12 mouse cellular contexts compared by ENCODE assay signal in genomic region chr17:34196491-34196890, GRCm38 (mm10). TPM values are rescaled to one million over a fixed set of nuclear protein-coding genes. Genes with fewer than 3 reads are reported as not detected.
DNase-seq lines count a peak whose midpoint lies in the region; ATAC-seq and TF ChIP-seq lines count a peak whose summit lies in the region.
"Had no signal": no experiment of that assay in that cellular context is flagged by ENCODE, and none has a peak within 500 bp of the region (broad histone marks: within the 10 kb centered on the region; RNA-seq: fewer than 3 reads in every experiment).

No protein-coding gene starts in this region.

- DNase-seq in limb, embryonic 10.5 days (ENCODE audit: low spot score) = no peak
- DNase-seq in MEL (ENCODE audit: low read depth, low spot score) = peak; percentile 89
- DNase-seq in thymus, adult 2 months = peak; percentile 84
- no peak for DNase-seq in right cerebral cortex, postnatal 25 days
- no peak for DNase-seq in c-Kit-positive CD71-positive TER-119-positive erythroid progenitor cells, embryonic 14.5 days (ENCODE audit: low spot score)
- DNase-seq in urinary bladder, postnatal 25 days (ENCODE audit: low spot score) = no peak
- DNase-seq: adrenal gland, postnatal 36 days; cerebellum, postnatal 36 days; kidney, postnatal 14 days had no signal

- peak overlapping the region; percentile 43; the same call in 1 of the 2 replicates for H3K4me3 ChIP-seq in limb, embryonic 13.5 days
- H3K4me3 ChIP-seq in limb, embryonic 10.5 days = no peak overlapping the region
- peak overlapping the region; percentile 67 to 93 for H3K4me3 ChIP-seq in MEL (ENCODE audit: control insufficient read depth in 1 of 2, insufficient read depth in 1 of 2, low read depth in 2 of 2, low read length in 2 of 2)
- peak overlapping the region; percentile 44 for H3K4me3 ChIP-seq in thymus, adult 2 months (ENCODE audit: control insufficient read depth, insufficient read depth, low read length)

- H3K9ac ChIP-seq in limb, embryonic 13.5 days = no peak overlapping the region
- H3K9ac ChIP-seq in MEL (ENCODE audit: control insufficient read depth, low read depth, low read length, poor library complexity, severe bottlenecking) = peak overlapping the region; percentile 69

- no peaks in the 10 kb centered on the region; the same call in 1 of the 2 replicates for H3K9me3 ChIP-seq in limb, embryonic 13.5 days
- no peaks in the 10 kb centered on the region for H3K9me3 ChIP-seq in limb, embryonic 10.5 days (replicated peaks)
- no peaks in the 10 kb centered on the region for H3K9me3 ChIP-seq in MEL (replicated peaks; ENCODE audit: insufficient read depth, low read length)
- H3K9me3 ChIP-seq: heart, embryonic 15.5 days had no signal

- peak in 1 of 2 experiments; percentile 71; a peak in 2 of 4 replicates for TF ChIP-seq EP300 in MEL (IDR thresholded peaks at IDR 0.05; ENCODE audit: low read depth in 1 of 2, low read length in 2 of 2)

- peaks cover 17% of the 10 kb centered on the region for H3K4me1 ChIP-seq in limb, embryonic 13.5 days
- H3K4me1 ChIP-seq in limb, embryonic 10.5 days = peaks cover 22% of the 10 kb centered on the region
- H3K4me1 ChIP-seq in MEL (ENCODE audit: control insufficient read depth in 1 of 2, insufficient read depth in 2 of 2, low read length in 2 of 2) = peaks cover 11 to 14% of the 10 kb centered on the region in 2 experiments
- peaks cover 26% of the 10 kb centered on the region for H3K4me1 ChIP-seq in thymus, adult 2 months (replicated peaks; ENCODE audit: control insufficient read depth, insufficient read depth, low read length)

- TF ChIP-seq RAD21 in MEL (IDR thresholded peaks at IDR 0.05; ENCODE audit: low read depth, low read length) = no peak

- peak; percentile 19 to 61; a peak in 1 of 4 replicates for TF ChIP-seq POLR2A in MEL (IDR thresholded peaks at IDR 0.05; ENCODE audit: control insufficient read depth in 1 of 2, insufficient read depth in 1 of 2, low read depth in 1 of 2, low read length in 2 of 2, poor library complexity in 1 of 2)
- TF ChIP-seq POLR2A in thymus, adult 2 months (IDR thresholded peaks at IDR 0.05; ENCODE audit: control insufficient read depth, extremely low read depth, insufficient read depth, low read length, poor library complexity) = peak; percentile 81

- H3K27me3 ChIP-seq in limb, embryonic 13.5 days = peaks cover 98% of the 10 kb centered on the region
- H3K27me3 ChIP-seq in limb, embryonic 10.5 days (ENCODE audit: low read depth, poor library complexity, severe bottlenecking) = peaks cover 99% of the 10 kb centered on the region
- H3K27me3 ChIP-seq in MEL (ENCODE audit: control insufficient read depth in 1 of 2, insufficient read depth in 2 of 2, low read length in 2 of 2) = no peaks in the 10 kb centered on the region
- no peaks in the 10 kb centered on the region for H3K27me3 ChIP-seq in thymus, adult 2 months (ENCODE audit: control insufficient read depth, insufficient read depth, low read length)

- H3K4me2 ChIP-seq in limb, embryonic 13.5 days (replicated peaks) = no peak overlapping the region

- no peak overlapping the region for H3K27ac ChIP-seq in limb, embryonic 13.5 days
- no peak overlapping the region for H3K27ac ChIP-seq in limb, embryonic 10.5 days
- peak overlapping the region; percentile 87 for H3K27ac ChIP-seq in MEL (ENCODE audit: control insufficient read depth, low read depth, low read length)
- H3K27ac ChIP-seq in thymus, adult 2 months (ENCODE audit: control insufficient read depth, insufficient read depth, low read length) = peak overlapping the region; percentile 99
- H3K27ac ChIP-seq: heart, embryonic 15.5 days had no signal

- no peak for ATAC-seq in limb, embryonic 13.5 days (ENCODE audit: low FRiP score, low read depth)
- ATAC-seq in megakaryocyte progenitor cell, adult 5-6 weeks (replicated peaks; ENCODE audit: poor library complexity) = peak; percentile 52

- no peaks in the 10 kb centered on the region for H3K36me3 ChIP-seq in limb, embryonic 13.5 days
- no peaks in the 10 kb centered on the region for H3K36me3 ChIP-seq in limb, embryonic 10.5 days
- peaks cover 0 to 5% of the 10 kb centered on the region in 2 experiments; a peak in 1 of 4 replicates for H3K36me3 ChIP-seq in MEL (ENCODE audit: control insufficient read depth in 1 of 2, insufficient read depth in 2 of 2, low read length in 2 of 2)
- peaks cover 19% of the 10 kb centered on the region for H3K36me3 ChIP-seq in thymus, adult 2 months (ENCODE audit: control insufficient read depth, insufficient read depth, low read length)
- H3K36me3 ChIP-seq: heart, embryonic 15.5 days had no signal

- H3K79me2 ChIP-seq in MEL (ENCODE audit: control insufficient read depth, insufficient read depth, low read length, poor library complexity) = peaks cover 15% of the 10 kb centered on the region

- WGBS in limb, embryonic 13.5 days = 44% methylated on average over 12 of the region's 12 CpGs
- WGBS in limb, embryonic 10.5 days = 37% methylated on average over 12 of the region's 12 CpGs
- 9% methylated on average over 12 of the region's 12 CpGs for WGBS in thymus, adult 2 months

- TF ChIP-seq CTCF in MEL (IDR thresholded peaks at IDR 0.05 in 2 of 3, conservative IDR thresholded peaks at IDR 0.05 in 1 of 3; ENCODE audit: control insufficient read depth in 1 of 3, insufficient read depth in 1 of 3, low read depth in 2 of 3, low read length in 3 of 3, poor library complexity in 1 of 3, severe bottlenecking in 1 of 3) = no peak
- TF ChIP-seq CTCF in thymus, adult 2 months (IDR thresholded peaks at IDR 0.05; ENCODE audit: borderline replicate concordance, control insufficient read depth, extremely low read depth, insufficient read depth, low read length, poor library complexity) = peak; percentile 44; the same call in 1 of the 2 replicates

TF ChIP-seq in MEL, 35 proteins besides CTCF, POLR2A, EP300 and RAD21 (continues in another document):
- no peak for TF ChIP-seq JUND (IDR thresholded peaks at IDR 0.05; ENCODE audit: low read depth, low read length)
- TF ChIP-seq ZNF384 (IDR thresholded peaks at IDR 0.05; ENCODE audit: low read depth, low read length) = no peak
- TF ChIP-seq KAT2A (conservative IDR thresholded peaks at IDR 0.05; ENCODE audit: low read depth, low read length) = no peak
- TF ChIP-seq MYC (IDR thresholded peaks at IDR 0.05; ENCODE audit: low read depth, low read length) = no peak
- no peak for TF ChIP-seq CHD2 (IDR thresholded peaks at IDR 0.05; ENCODE audit: low read length)
- TF ChIP-seq UBTF (IDR thresholded peaks at IDR 0.05; ENCODE audit: borderline replicate concordance, insufficient read depth, low read depth, low read length) = 0 out of 2 replicates have a peak, but pooled peaks have one; percentile 58

RNA-seq across cellular contexts. Expression of gene Psmb8, which starts 1.0 kb away (rescaled TPM):
- 5.5 and 5.6 TPM in 2 replicates for polyA plus RNA-seq in limb, embryonic 13.5 days (2015; fragmentation: Nextera tagmentation; extraction: Ambion mirVana)
- 0.74 and 0.87 TPM in 2 replicates for polyA plus RNA-seq in limb, embryonic 10.5 days (2016; fragmentation: Nextera tagmentation; extraction: Ambion mirVana)
- total RNA-seq in MEL (2012; rRNA removed) = 129 and 144 TPM in 2 replicates
- polyA plus RNA-seq in MEL (2012; ENCODE audit: insufficient read depth in 1 of 2, insufficient read length in 2 of 2, low read depth in 1 of 2, low replicate concordance in 2 of 2, missing spikeins in 1 of 2) = 100 to 1,000 TPM in 1 of 2 experiments, not detected in 1; 133 TPM
- total RNA-seq in megakaryocyte progenitor cell, adult 5-6 weeks (2015) = 289 and 290 TPM in 2 replicates
- 461 and 471 TPM in 2 replicates for total RNA-seq in megakaryocyte progenitor cell, adult 5-6 weeks (2017)
- polyA plus RNA-seq in thymus, adult 2 months (2012; rRNA removed) = 656 and 705 TPM in 2 replicates

RNA-seq across cellular contexts. Expression of gene Tap2, which starts 6.8 kb away (rescaled TPM):
- polyA plus RNA-seq in limb, embryonic 13.5 days (2015; fragmentation: Nextera tagmentation; extraction: Ambion mirVana) = 2.0 and 3.1 TPM in 2 replicates
- polyA plus RNA-seq in limb, embryonic 10.5 days (2016; fragmentation: Nextera tagmentation; extraction: Ambion mirVana) = 0.49 and 0.61 TPM in 2 replicates
- total RNA-seq in MEL (2012; rRNA removed) = 40.3 and 48.5 TPM in 2 replicates
- polyA plus RNA-seq in MEL (2012; ENCODE audit: insufficient read depth in 1 of 2, insufficient read length in 2 of 2, low read depth in 1 of 2, low replicate concordance in 2 of 2, missing spikeins in 1 of 2) = 10 to 100 TPM in 1 of 2 experiments, not detected in 1; 63.0 TPM
- 8.5 and 17.1 TPM in 2 replicates for total RNA-seq in megakaryocyte progenitor cell, adult 5-6 weeks (2015)
- total RNA-seq in megakaryocyte progenitor cell, adult 5-6 weeks (2017) = 54.6 and 67.9 TPM in 2 replicates
- polyA plus RNA-seq in thymus, adult 2 months (2012; rRNA removed) = 231 and 232 TPM in 2 replicates

RNA-seq across cellular contexts. Expression of gene Psmb9, which starts 8.9 kb away (rescaled TPM):
- 2.7 and 3.6 TPM in 2 replicates for polyA plus RNA-seq in limb, embryonic 13.5 days (2015; fragmentation: Nextera tagmentation; extraction: Ambion mirVana)
- 0.78 and 1.1 TPM in 2 replicates for polyA plus RNA-seq in limb, embryonic 10.5 days (2016; fragmentation: Nextera tagmentation; extraction: Ambion mirVana)
- 23.3 and 24.9 TPM in 2 replicates for total RNA-seq in MEL (2012; rRNA removed)
- polyA plus RNA-seq in MEL (2012; ENCODE audit: insufficient read depth in 1 of 2, insufficient read length in 2 of 2, low read depth in 1 of 2, low replicate concordance in 2 of 2, missing spikeins in 1 of 2) = 10 to 100 TPM in 1 of 2 experiments, not detected in 1; 14.7 TPM
- total RNA-seq in megakaryocyte progenitor cell, adult 5-6 weeks (2015) = 112 and 120 TPM in 2 replicates
- 122 and 126 TPM in 2 replicates for total RNA-seq in megakaryocyte progenitor cell, adult 5-6 weeks (2017)
- 288 and 334 TPM in 2 replicates for polyA plus RNA-seq in thymus, adult 2 months (2012; rRNA removed)

RNA-seq across cellular contexts. Expression of gene Tap1, which starts 9.1 kb away (rescaled TPM):
- polyA plus RNA-seq in limb, embryonic 13.5 days (2015; fragmentation: Nextera tagmentation; extraction: Ambion mirVana) = 8.0 and 8.4 TPM in 2 replicates
- 1.6 and 3.2 TPM in 2 replicates for polyA plus RNA-seq in limb, embryonic 10.5 days (2016; fragmentation: Nextera tagmentation; extraction: Ambion mirVana)
- total RNA-seq in MEL (2012; rRNA removed) = 24.6 and 30.7 TPM in 2 replicates
- polyA plus RNA-seq in MEL (2012; ENCODE audit: insufficient read depth in 1 of 2, insufficient read length in 2 of 2, low read depth in 1 of 2, low replicate concordance in 2 of 2, missing spikeins in 1 of 2) = 10 to 100 TPM in 1 of 2 experiments, not detected in 1; 46.6 TPM
- total RNA-seq in megakaryocyte progenitor cell, adult 5-6 weeks (2015) = 27.6 and 30.5 TPM in 2 replicates
- 62.5 and 82.8 TPM in 2 replicates for total RNA-seq in megakaryocyte progenitor cell, adult 5-6 weeks (2017)
- polyA plus RNA-seq in thymus, adult 2 months (2012; rRNA removed) = 197 and 202 TPM in 2 replicates

RNA-seq across cellular contexts. Expression of gene H2-Ob, which starts 42.2 kb away (rescaled TPM):
- not detected in 2 replicates for polyA plus RNA-seq in limb, embryonic 13.5 days (2015; fragmentation: Nextera tagmentation; extraction: Ambion mirVana)
- polyA plus RNA-seq in limb, embryonic 10.5 days (2016; fragmentation: Nextera tagmentation; extraction: Ambion mirVana) = not detected in 2 replicates
- total RNA-seq in MEL (2012; rRNA removed) = 0.75 and 0.81 TPM in 2 replicates
- 1 to 10 TPM in 1 of 2 experiments, not detected in 1; 2.0 TPM for polyA plus RNA-seq in MEL (2012; ENCODE audit: insufficient read depth in 1 of 2, insufficient read length in 2 of 2, low read depth in 1 of 2, low replicate concordance in 2 of 2, missing spikeins in 1 of 2)
- total RNA-seq in megakaryocyte progenitor cell, adult 5-6 weeks (2015) = 6.6 and 13.1 TPM in 2 replicates
- total RNA-seq in megakaryocyte progenitor cell, adult 5-6 weeks (2017) = 3.7 and 8.6 TPM in 2 replicates
- 30.1 and 37.5 TPM in 2 replicates for polyA plus RNA-seq in thymus, adult 2 months (2012; rRNA removed)

Comparison
In these comparisons a context has a peak if more than half of its experiments do, and no peak if none do; other contexts are left out.
1. H3K27ac ChIP-seq: peak in MEL (single experiment) and thymus, adult 2 months (single experiment); none in limb, embryonic 13.5 days (single experiment) and limb, embryonic 10.5 days (single experiment).
2. DNase-seq: peak in MEL (single experiment) and thymus, adult 2 months (single experiment); none in limb, embryonic 10.5 days (single experiment), right cerebral cortex, postnatal 25 days (single experiment), c-Kit-positive CD71-positive TER-119-positive erythroid progenitor cells, embryonic 14.5 days (single experiment) and urinary bladder, postnatal 25 days (single experiment).
3. RNA of gene Psmb9, which starts 8.9 kb away (polyA plus RNA-seq): 288 to 334 TPM in thymus, adult 2 months; 14.7 TPM in MEL, 2.7 to 3.6 TPM in limb, embryonic 13.5 days and 0.78 to 1.1 TPM in limb, embryonic 10.5 days; every median in the first group is over 10 times any median in the second.